Mouse (Mus musculus) CD4-positive helper T cell, adult 2 months (primary cell): ENCODE measurements around the gene Ccer2.
A peak's percentile ranks its signal among the peaks of the same experiment; 100 is the strongest.

ENCODE experiments used
- DNase-seq: peaks from one replicate; pipeline ENCODE4 v3.0.0-alpha.2; 2012; ENCODE audit warnings: low read depth, missing footprints, low spot score

Ccer2 gene

DNA sequence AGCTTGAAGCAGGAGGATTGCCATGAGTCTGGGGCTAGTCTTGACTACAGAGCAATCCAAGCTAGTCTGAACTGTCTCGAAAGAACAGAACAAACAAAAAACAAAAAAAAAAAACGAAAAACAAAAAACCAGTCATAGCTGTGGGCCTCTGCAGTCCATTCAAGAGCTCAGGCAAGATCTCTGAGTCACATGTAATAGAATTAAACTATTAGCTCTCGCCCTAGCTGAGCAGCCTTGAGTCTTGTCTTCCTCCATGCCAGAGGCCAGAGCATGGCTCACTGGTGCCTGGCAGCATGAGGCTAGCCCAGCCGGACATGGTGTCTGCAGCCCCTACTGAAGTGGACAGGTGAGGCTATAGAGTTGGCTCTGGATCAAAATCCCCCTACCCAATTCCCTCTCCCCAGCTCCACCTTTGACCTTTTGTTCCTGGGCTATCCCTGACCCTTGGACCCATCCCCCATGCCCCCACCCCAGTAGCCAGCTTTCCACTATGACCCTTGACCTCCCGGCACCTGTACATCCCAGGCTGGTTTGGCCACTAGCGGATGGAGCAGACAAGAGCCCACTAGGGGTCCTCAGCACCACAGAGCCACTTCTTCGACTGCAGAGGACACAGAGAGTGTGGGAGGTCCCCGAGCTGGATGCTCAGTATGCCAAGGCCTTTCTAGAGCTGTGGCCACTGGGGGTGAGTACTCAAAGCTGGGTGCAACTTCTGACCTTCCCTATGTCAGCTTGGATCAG lies 34.3 kb downstream of the Ccer2 start:
- peak; percentile 51 for DNase-seq

DNA sequence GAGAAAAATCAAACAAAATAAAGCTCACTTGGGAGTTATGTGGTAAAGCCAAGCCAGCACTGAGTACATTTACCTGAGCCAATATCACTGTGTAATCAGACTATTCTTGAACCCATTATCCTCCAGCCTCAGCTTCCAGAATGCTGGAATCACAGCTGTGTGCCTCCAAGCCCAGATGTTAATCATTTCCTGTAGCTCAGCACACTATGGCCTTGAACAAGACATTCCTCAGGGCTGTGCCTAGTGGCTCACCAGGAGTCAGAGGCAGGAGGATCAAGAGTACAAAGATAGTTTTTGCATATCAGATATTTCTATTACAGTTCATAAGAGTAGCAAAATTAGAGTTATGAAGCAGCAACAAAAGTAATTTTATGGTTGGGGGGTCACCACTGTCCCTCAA lies 35.7 kb downstream of the Ccer2 start:
- no peak for DNase-seq

DNA sequence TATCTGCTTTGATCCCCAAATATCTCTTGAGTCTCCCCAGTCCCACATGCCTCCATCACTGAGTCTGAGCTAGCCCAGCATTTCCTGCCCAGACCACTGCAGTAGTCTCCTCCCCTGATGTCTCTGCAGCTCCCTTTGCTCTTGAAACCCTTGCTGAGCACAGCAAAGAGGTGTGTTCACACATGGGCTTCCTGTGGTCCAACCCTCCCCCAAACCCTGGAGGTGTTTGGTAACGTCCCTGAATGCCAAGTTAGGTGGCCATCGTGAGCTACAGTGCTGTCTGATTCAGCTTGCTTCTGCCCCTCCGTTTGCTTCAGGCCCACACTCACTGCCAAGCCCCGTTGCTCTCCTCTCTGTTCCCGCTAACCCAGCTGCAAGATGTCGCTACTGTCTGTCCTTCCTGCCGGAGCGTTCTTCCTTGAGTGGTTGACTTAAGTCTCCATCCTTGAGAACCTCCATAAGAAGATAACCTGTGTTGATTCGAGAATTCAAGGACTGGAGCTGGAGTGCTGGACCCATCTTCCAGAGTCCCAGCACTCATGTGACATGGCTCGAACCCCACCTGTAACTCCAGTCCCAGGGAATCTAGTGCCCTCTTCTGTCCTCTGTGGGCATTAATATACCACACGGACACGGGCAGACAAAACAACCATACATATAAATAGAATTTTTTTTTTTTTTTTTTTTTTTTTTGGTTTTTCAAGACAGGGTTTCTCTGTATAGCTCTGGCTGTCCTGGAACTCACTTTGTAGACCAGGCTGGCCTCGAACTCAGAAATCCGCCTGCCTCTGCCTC lies 36.6 kb downstream of the Ccer2 start:
- peak; percentile 87 for DNase-seq

DNA sequence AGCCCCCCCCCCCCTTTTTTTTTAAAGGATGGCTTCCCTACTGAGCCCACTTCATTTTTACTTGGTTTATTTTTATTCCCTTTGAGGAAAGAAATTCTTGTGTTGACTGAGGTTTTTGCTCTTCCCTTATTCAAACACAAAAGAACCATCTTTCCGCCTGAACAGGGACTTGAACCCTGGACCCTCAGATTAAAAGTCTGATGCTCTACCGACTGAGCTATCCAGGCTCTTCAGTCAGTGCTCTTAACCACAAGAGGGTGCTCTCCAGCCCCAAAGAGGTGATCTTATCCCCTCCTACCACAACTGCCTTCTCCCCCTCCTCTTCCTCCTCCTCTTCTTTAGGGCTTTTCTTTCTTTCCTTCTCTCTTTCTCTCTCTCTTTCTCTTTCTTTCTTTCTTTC lies 37.9 kb downstream of the Ccer2 start:
- peak; percentile 69 for DNase-seq

DNA sequence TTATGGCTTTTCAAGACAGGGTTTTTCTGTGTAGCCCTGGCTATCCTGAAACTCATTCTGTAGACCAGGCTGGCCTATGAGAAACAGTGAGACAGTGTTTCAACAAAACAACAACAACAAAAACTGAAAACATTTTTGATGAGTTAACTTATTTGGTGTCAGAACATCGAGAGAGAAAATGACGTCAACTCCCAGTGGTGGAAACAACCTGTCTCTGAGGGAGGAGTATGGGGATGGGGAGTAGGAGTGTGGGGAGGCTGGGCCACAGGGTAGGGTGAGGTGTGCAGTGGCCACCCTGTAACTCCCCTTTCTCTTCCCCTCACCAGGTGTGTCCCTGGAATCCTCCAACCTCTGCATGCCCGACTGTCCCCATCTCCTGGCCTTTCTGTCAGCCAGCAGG lies 38.5 kb downstream of the Ccer2 start:
- peak; percentile 72 for DNase-seq

DNA sequence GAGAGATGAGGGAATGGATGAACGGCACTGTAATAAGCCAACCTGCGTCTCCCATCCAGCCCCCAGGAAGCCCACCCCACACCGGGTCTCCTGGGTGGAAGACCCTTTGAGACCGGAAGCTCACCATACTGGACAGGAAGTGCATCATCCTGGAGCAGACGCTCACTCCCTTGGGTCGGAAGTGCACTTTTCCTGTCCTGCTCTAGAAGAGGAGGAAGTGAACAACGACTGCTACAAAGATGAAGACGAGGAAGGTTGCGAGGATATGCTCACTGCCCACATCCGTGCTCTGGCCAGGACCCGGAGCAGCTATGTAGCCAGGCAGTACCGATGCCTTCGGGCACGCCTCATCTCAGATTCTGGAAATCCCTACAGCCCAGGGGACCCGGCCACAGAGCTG lies 39.9 kb downstream of the Ccer2 start:
- DNase-seq, result peak; percentile 70

DNA sequence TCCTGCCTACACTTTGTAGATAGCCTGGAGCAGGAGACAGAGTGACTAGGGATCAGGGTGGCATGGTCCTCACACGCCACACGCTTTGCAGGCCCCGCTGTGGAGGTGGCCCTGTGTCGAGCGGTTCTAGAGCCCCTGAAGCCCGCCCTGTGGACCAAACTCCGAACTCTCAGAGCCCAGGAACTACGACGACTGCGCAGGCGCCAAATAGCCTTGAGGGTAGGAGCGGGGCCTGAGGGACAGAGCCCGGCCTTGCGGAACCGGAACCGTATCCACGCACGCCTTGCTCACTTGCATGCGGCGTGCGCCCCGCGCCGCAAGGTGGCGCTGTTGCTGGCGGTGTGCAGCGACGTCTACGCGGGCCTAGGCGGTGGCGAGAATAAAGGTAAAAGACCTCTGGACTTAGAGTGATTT lies 40.6 kb downstream of the Ccer2 start:
- peak; percentile 87 for DNase-seq

DNA sequence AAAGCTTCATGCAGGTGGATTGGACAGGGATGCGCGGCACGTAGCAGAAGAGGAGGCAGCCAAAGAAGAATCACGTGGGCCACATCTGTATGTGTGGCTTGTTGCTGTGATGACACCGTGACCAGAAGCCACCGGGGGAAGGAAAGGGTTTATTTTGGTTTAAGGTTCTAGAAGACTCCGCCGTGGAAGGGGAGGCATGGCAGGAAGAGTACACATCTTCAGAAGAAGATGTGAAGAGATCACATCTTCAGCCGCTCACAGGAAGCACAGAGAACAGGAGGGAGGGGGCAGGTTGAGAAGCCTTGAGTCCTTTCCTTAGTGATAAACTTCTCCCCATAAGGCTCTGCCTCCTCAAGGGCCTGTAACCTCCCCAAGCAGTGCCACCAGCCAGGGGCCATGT lies 44.0 kb downstream of the Ccer2 start:
- peak; percentile 86 for DNase-seq

DNA sequence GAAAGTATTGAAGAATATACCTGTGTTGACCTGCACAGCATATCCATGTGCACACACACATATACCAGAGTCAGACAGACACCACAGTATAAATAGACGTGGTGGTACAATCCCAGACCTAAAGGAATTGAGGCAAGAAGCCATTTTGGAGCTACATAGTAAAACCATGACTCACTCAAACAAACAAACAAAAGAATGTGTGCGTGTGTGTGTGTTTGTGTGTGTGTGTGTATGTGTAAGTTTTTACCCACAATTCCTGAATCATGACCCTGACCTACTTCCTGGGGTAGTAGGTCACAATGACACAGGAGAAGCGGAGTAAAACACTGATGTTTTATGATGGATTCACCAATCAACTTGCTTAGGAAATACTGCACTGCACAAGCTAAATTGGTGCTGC lies 45.5 kb downstream of the Ccer2 start:
- DNase-seq, result no peak

DNA sequence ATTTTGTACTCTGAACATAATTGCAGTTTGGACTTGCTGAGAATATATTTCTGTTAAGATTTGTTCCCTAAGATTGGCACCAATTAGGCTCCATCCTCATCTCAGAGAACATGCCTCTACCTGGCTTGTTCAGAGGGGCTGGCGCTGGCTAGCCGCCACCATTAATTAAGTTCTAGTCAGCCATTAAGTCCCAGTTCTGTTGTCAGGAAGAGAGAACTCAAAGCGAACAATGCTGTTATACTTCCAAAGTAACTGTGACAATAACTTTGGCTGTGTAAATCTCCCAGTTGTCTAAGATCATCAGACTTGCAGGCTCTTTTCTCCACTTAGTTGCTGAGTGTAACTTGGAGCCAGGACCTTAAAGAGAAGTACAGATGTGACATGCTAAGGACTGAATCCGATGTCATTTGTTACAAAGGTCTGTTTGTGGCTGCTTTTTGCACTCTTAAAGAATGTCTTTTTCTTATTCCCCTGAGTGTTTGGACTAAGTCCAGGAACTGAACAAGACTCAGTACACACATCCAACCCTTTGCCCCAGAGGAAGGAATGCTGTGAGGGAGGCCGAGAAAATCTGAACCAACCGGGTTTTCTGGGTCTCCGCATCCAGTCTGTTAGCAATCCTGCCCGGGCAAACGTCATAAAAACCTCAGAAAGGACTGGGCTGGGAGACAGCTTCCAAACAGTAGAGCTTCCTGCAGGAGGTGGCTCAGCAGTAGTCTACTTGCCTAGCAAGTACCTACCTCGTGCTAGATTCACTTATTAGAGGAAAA lies 46.1 kb downstream of the Ccer2 start:
- no peak for DNase-seq

DNA sequence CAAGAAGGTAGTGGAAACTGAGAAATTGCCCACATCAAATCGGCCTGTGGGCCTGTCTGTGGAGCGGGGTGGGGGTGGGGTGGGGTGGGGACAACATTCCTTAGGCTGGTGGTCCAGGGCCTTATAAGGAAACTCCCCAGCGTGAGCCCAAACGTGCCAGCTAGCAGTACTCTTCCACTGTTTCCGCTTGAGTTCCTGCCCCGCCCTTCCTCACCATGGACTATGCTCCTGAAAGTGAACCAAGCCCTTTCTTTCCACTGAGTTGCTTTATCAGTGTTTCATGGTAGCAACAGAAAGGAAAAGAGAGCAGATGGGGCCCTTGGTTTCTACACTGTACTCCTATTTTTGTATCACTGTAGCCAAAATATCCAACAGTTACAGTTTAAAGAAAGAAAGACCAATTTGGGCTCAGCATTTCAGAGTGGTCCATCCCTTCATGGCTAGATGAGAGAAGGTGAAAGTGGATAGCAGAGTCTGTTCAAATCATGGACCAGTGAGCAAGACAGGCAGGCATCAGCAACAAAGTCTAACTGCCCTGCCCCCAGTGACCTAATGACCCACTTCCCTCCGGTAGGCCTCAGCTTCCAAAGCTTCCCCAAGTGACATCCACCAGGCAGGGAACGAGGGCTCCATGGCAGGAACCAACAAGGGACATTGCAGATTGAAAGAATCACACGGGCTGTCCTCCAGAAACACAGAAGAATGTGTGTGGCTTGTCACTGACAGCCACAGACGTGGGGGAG lies 47.0 kb downstream of the Ccer2 start:
- DNase-seq, result peak; percentile 52

DNA sequence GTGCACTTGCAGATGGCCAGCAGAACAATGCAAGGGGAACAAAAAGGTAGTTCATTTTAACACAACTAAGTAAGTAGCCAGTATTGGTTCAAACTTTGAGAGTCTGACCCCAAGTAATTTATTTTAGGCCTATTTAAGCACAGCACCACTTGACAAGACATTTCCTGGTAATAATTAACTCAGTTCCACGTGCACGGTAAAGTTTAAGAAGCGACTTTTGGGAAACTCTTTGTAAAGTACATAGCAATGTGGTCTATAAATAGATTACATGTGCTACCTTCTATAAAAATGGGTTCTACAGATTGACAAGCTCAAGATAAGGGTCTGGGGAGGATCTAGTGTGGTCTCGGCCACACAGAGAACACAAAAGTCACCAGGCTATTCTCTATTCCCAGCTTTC lies 47.8 kb downstream of the Ccer2 start:
- DNase-seq, result no peak

DNA sequence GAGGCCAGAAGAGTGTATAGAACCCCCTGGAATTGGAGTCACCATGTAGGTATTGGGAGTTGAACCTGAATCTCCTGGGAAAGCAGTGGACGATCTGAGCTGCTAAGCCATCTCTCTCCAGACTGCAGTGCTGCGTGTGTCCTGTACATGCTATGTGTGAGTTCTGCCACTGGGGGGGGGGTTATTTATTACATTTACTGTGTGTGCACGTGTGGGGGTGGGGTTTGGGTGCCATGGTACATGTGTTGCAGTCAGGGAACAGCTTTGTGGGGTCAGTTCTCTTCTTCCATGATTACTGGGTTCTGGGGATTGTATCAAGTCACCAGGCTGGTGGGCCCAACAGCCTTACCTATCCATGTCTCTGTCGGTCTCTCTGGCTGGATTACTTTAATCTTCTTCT lies 50.9 kb downstream of the Ccer2 start:
- DNase-seq, result peak; percentile 74

DNA sequence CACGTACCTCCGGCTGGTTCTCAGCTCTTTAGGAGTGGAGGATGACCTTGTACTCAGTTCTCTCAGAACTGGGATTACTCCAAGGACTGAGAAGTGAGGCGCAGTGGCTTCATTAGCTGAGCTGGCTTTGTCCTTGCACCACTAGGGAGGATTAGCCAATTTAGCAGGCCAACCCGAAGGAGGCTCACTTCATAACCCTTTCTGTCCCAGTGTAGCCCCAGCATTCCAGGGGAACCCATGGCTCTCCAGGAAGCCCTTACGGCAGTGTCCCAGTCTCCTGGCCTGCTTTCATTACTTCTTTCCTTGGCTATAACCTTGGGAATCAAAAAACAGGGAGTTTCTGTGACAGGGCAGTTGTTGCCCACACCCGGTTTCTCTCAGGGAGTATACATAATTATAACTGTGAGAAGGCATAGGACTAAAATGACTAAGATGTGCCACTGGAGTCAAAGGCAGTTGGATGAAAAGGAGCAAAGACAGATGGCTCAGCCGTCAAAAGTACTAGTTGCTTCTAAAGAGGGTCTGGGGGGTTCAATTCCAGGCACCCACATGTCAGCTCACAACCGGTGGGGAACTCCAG lies 51.8 kb downstream of the Ccer2 start:
- no peak for DNase-seq

DNA sequence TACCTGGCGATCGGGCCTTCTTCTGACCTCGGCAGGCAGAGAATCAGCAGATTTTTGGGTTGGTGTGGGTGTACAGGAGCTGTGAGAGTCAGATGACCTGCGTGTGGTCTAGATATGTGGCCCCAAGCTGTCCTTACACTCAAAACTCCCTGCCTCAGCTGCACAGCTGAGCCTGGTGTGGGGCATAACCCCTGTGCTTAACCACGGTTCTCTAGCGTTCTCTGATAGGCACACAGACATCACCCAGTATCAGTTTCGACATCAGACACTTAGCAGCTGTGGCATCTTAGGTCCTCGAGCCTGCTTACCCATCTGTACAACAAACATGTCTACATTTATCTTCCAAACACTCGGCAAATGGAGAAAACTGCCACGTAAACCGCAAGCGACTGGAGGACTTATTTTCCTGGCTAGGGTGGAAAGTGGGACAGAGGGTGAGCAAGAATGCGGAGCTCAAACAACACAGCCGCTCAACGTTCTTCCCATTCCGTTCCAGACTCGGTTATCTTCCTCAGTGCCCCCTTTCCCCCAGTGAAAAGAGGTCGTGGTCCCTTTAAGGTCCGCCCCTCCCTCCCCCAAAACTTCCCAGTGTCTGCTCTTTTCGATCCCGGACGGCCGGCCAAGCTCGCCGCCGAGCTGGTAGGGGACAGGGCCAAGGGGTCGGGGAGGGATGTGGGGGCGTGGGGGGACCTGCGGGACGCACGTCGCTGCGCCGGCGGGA lies 52.4 kb downstream of the Ccer2 start, which contains the start of gene Hnrnpl:
Hnrnpl (plus strand) TSS at position 321 of the 721 bp plus-strand sequence.
- peak; percentile 87 for DNase-seq
